Mouse (Mus musculus) adrenal gland, adult 2 months (tissue): Measurements from ENCODE around the gene Sgsm3. TPM values are rescaled to one million over a fixed set of nuclear protein-coding genes. Genes with fewer than 3 reads are reported as not detected.

Experiments used
- microRNA-seq, 2 experiments: library from miRNA; unstranded; fragments of <30 nt; microRNA quantifications; one replicate each; pipeline ENCODE4 v1.2.0; 2021
- polyA plus RNA-seq: library from polyadenylated mRNA; depleted of rRNA; stranded (reverse); fragments of >200 nt; gene quantifications from 2 replicates; pipeline ENCODE4 v1.2.3, GENCODE M21; 2012; rRNA removed
- total RNA-seq, 2 experiments: library from RNA; stranded (reverse); gene quantifications; 2 replicates each; pipeline ENCODE4 v1.2.3; 2021

Sgsm3 gene
- total and polyA plus RNA-seq, 3 experiments, result 17.6 to 24.2 (median 18.9) TPM

Small RNA genes within 50 kb of the gene (microRNA-seq; reads per million reads assigned to microRNA genes)
- 15.7 to 23.7 reads per million in 2 experiments for gene Mir5113

Other genes starting within 250 kb of the Sgsm3 start
- gene Adsl, start 29.3 kb upstream of the Sgsm3 start, total RNA-seq, result 10 to 100 TPM; 39.5 to 43.6 TPM
- gene Adsl, start 29.3 kb upstream of the Sgsm3 start, polyA plus RNA-seq, result 36.9 and 42.0 TPM in 2 replicates
- gene Mrtfa, start 213.0 kb downstream of the Sgsm3 start, total RNA-seq, result 10 to 100 TPM; 27.3 to 30.0 TPM
- gene Mrtfa, start 213.0 kb downstream of the Sgsm3 start, polyA plus RNA-seq, result 33.0 and 39.6 TPM in 2 replicates